Mouse (Mus musculus) stomach, postnatal 0 days (tissue): ENCODE results near the gene Rbm12. TPM values are rescaled to one million over a fixed set of nuclear protein-coding genes. Genes with fewer than 3 reads are reported as not detected.
"Not testable (repeated sequence)": the region's sequence is repeated elsewhere in the genome, so short reads cannot be mapped to it uniquely, and the experiment has no call there.

Experiments
- ATAC-seq: fragments of 200-750 bp; cut with Nextera tagmentation; 2 replicates; pipeline ENCODE4 v1.8.0; 2017; ENCODE audit not compliant: low FRiP score, low TSS enrichment
- DNase-seq: peaks from one replicate; pipeline ENCODE4 v3.0.0-alpha.2; 2016; ENCODE audit warnings: low spot score
- H3K27ac ChIP-seq: fragments of 300-500 bp; sonication (generic); replicated peaks from 2 replicates; pipeline ENCODE4 v1.5.1; 2014; ENCODE audit warnings: mild to moderate bottlenecking, control low read depth
- H3K27me3 ChIP-seq: fragments of 300-500 bp; sonication (generic); 2 replicates; pipeline ENCODE4 v1.6.1; 2014; ENCODE audit warnings: low read length; ENCODE audit not compliant: control insufficient read depth, insufficient read depth
- H3K36me3 ChIP-seq: fragments of 300-500 bp; sonication (generic); 2 replicates; pipeline ENCODE4 v1.6.1; 2014; ENCODE audit warnings: low read length, mixed read lengths; ENCODE audit not compliant: control insufficient read depth, insufficient read depth
- H3K4me1 ChIP-seq: fragments of 300-500 bp; sonication (generic); replicated peaks from 2 replicates; pipeline ENCODE4 v1.6.1; 2014; ENCODE audit warnings: antibody characterized with exemption; ENCODE audit not compliant: control insufficient read depth, insufficient read depth
- H3K4me2 ChIP-seq: fragments of 300-500 bp; sonication (generic); replicated peaks from 2 replicates; pipeline ENCODE4 v1.6.1; 2014; ENCODE audit warnings: low read depth, mild to moderate bottlenecking, control low read depth, moderate library complexity
- H3K4me3 ChIP-seq: fragments of 300-500 bp; sonication (generic); 2 replicates; pipeline ENCODE4 v1.5.1; 2014; ENCODE audit warnings: low read depth, low read length, control low read depth
- H3K9ac ChIP-seq: fragments of 300-500 bp; sonication (generic); 2 replicates; pipeline ENCODE4 v1.6.1; 2014; ENCODE audit warnings: mild to moderate bottlenecking, low read length, control low read depth, mixed read lengths
- H3K9me3 ChIP-seq: fragments of 300-500 bp; sonication (generic); 2 replicates; pipeline ENCODE4 v1.6.1; 2016; ENCODE audit warnings: low read length; ENCODE audit not compliant: control insufficient read depth
- CTCF ChIP-seq: IDR thresholded peaks from 2 replicates; pipeline ENCODE4 v1.5.1; 2016; ENCODE audit warnings: antibody characterized with exemption, low read depth, mild to moderate bottlenecking, moderate library complexity
- EP300 ChIP-seq: optimal IDR thresholded peaks from 2 replicates; pipeline ENCODE3; 2016; ENCODE audit warnings: antibody characterized with exemption
- whole genome bisulfite sequencing: fragments of 180-500 bp; shearing (Covaris S2); extraction: QIAGEN DNeasy Blood & Tissue Kit; methylation state at CpG from one replicate; pipeline ENCODE4 v1.1.7; 2014; 5-methylcytosine and 5-hydroxymethylcytosine counted together
- polyA plus RNA-seq: library from polyadenylated mRNA; unstranded; fragments of >200 nt; fragmentation: Nextera tagmentation; extraction: Ambion mirVana; gene quantifications from 2 replicates; pipeline ENCODE4 v1.2.1, GENCODE M21; 2015

The Rbm12 gene
- polyA plus RNA-seq, 1 experiment from 2014 or later = 8.0 TPM

- H3K4me1 ChIP-seq = no peaks in the 10 kb centered on the region
- H3K4me2 ChIP-seq = no peak overlapping the region
- no peaks in the 10 kb centered on the region for H3K27me3 ChIP-seq
- TF ChIP-seq EP300 = no peak
- no peak for TF ChIP-seq CTCF
- DNase-seq (no peak), ATAC-seq (no peak)
- no peak overlapping the region for H3K27ac ChIP-seq
- no peak overlapping the region for H3K9ac ChIP-seq
- H3K4me3 ChIP-seq = no peak overlapping the region
- no peaks in the 10 kb centered on the region for H3K36me3 ChIP-seq
- WGBS = 93% methylated on average over 5 of the region's 5 CpGs
- no peaks in the 10 kb centered on the region for H3K9me3 ChIP-seq
Measured at GRCm38 (mm10) chr2:156123731-156124130, 12.0 kb upstream of the Rbm12 start.

- Histone ChIP-seq H3K9me3 (no peaks in the 10 kb centered on the region), H3K4me2 (no peak overlapping the region), H3K27ac (no peak overlapping the region), H3K36me3 (no peaks in the 10 kb centered on the region), H3K4me1 (no peaks in the 10 kb centered on the region), H3K9ac (no peak overlapping the region), H3K4me3 (no peak overlapping the region), H3K27me3 (no peaks in the 10 kb centered on the region)
- DNase-seq (no peak), ATAC-seq (no peak)
- TF ChIP-seq EP300 (no peak), CTCF (no peak)
Measured at GRCm38 (mm10) chr2:156119566-156119965, 7.8 kb upstream of the Rbm12 start.

- not testable (repeated sequence) for H3K36me3 ChIP-seq, H3K4me1 ChIP-seq, DNase-seq, H3K9me3 ChIP-seq, H3K27me3 ChIP-seq
- Histone ChIP-seq H3K4me2 (peak overlapping the region; percentile 66), H3K27ac (peak overlapping the region; percentile 95), H3K4me3 (peak overlapping the region; percentile 98), H3K9ac (peak overlapping the region; percentile 96)
- ATAC-seq = peak; percentile 9; the same call in 1 of the 2 replicates
- WGBS = 21% methylated on average over 5 of the region's 5 CpGs
Measured at GRCm38 (mm10) chr2:156112080-156112423, 274 bp upstream of the Rbm12 start.

GRCm38 (mm10) chr2:156110627-156111357 is 986 bp downstream of the Rbm12 start:
- Histone ChIP-seq H3K36me3 (no peaks in the 10 kb centered on the region), H3K9me3 (no peaks in the 10 kb centered on the region), H3K27ac (peak overlapping the region; percentile 95), H3K9ac (peak overlapping the region; percentile 96), H3K27me3 (no peaks in the 10 kb centered on the region), H3K4me3 (peak overlapping the region; percentile 98), H3K4me1 (no peaks in the 10 kb centered on the region), H3K4me2 (peak overlapping the region; percentile 66)
- TF ChIP-seq CTCF (no peak), EP300 (no peak)
- under 1% methylated on average over 16 of the region's 16 CpGs for WGBS
- DNase-seq = peak; percentile 21
- peak; percentile 54 for ATAC-seq

GRCm38 (mm10) chr2:156091926-156092325 is 19.9 kb downstream of the Rbm12 start:
- Histone ChIP-seq H3K9me3 (no peaks in the 10 kb centered on the region), H3K4me2 (no peak overlapping the region), H3K36me3 (peaks cover 5% of the 10 kb centered on the region), H3K27ac (no peak overlapping the region), H3K27me3 (no peaks in the 10 kb centered on the region), H3K4me1 (no peaks in the 10 kb centered on the region; the same call in 1 of the 2 replicates), H3K9ac (no peak overlapping the region), H3K4me3 (no peak overlapping the region)
- TF ChIP-seq EP300 (no peak), CTCF (no peak)
- no peak for ATAC-seq
- DNase-seq = no peak
- WGBS = 56% methylated on average over 5 of the region's 5 CpGs

- Histone ChIP-seq H3K4me3 (no peak overlapping the region), H3K4me2 (no peak overlapping the region), H3K27ac (no peak overlapping the region), H3K9me3 (no peaks in the 10 kb centered on the region), H3K4me1 (no peaks in the 10 kb centered on the region; the same call in 1 of the 2 replicates), H3K9ac (no peak overlapping the region), H3K36me3 (no peaks in the 10 kb centered on the region; the same call in 1 of the 2 replicates), H3K27me3 (no peaks in the 10 kb centered on the region)
- DNase-seq (no peak), ATAC-seq (no peak)
- WGBS = 52% methylated on average over 1 of the region's 1 CpGs
- TF ChIP-seq CTCF (no peak), EP300 (no peak)
Measured at GRCm38 (mm10) chr2:156089799-156090198, 22.0 kb downstream of the Rbm12 start.
